Mouse (Mus musculus): ENCODE results near the gene Rab2b.
A peak's percentile ranks its signal among the peaks of the same experiment; 100 is the strongest.
"Not testable (repeated sequence)": the region's sequence is repeated elsewhere in the genome, so short reads cannot be mapped to it uniquely, and the experiment has no call there.

Rab2b gene

DNA sequence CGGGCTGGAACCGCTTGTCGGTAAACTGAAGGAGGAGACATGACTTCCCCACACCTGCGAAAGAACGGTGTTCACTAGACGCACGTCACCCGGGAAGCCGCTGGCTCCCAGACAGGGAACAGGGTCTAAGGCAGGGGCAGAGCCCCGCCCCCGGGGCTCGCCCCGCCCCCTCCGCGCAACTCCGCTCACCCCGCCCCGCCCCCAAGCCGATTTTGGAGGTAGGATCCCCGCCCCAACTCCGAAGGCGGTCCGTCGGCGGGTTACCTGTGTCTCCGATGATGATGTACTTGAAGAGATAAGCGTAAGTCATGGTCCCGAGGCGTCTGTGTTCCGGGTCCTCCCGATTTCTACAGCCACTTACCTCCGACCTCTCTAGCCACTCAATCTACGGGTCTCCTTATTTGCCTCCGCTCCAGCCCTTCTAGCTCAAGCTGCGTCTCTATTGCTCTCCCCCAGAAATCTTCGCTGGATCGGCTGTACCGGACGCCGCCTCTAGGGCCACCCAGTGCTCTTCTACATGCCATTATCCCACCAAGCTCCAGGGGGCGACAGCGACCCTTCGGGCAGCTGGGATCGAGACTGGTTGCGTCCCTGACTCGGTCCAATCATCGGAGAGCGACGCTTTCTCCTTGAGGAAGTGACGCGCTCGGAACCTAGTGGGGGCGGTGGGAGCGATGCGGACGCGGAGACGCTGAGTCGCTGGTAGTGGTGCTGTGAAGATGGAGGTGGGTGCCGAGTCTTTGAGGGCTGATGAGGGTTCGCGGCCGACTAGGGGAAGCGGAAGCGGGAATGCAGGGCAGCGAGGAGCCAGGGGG is at the start of gene Rab2b, which contains the start of gene Tox4:
TSS of gene Rab2b (minus strand) at position 614 of the 815 bp plus-strand sequence.
TSS of gene Tox4 (plus strand) at position 215 of the 815 bp plus-strand sequence.
- peak; percentile 97 to 99 for DNase-seq (ENCODE audit: low spot score in 2 of 2)

DNA sequence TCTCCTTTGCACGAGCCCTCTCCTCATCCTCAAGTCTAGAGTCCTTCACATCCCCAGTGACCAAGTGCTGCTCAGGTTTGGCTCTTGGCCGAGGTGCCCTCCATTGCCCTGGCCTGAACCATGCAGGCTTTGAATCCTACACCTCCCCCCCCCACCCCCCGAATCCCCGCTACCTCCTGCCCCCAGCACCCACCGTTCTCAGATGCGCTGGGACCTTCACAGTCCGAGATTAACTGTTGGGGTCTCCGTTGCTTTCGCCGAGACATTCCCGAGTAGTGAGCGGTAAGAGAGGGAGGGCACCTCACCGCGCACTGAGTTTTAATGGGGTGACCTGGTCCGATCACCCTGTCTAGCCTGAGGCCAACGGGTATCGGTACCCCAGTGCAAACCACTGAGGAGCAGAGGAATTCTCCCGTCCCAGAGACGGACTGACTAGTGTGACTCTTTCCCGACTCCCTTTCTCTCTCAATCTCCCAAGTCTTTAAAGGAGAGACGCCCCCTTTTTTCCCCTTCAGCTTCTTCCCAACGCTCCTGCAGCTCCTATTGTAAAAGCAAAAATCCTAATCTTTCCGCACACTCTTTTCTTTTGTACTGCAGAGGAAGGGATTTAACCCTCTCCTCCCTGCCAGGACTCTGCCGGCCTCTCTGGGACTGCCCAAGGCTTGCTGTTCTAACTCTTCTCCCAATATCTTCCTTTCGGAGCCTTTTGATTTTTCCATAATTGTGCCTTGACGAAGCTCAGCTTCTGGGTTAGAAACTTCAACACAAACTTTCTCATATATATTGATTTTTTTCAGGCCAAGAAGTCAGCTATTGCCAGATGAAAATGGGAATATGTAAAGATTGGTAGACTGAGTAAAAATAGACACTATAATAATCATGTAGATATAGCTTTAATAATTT is 48.8 kb upstream of the Rab2b start, which contains the start of gene Sall2:
TSS of gene Sall2 (minus strand) at position 853 of the 903 bp plus-strand sequence.
- DNase-seq (ENCODE audit: low spot score in 2 of 2): no peak

DNA sequence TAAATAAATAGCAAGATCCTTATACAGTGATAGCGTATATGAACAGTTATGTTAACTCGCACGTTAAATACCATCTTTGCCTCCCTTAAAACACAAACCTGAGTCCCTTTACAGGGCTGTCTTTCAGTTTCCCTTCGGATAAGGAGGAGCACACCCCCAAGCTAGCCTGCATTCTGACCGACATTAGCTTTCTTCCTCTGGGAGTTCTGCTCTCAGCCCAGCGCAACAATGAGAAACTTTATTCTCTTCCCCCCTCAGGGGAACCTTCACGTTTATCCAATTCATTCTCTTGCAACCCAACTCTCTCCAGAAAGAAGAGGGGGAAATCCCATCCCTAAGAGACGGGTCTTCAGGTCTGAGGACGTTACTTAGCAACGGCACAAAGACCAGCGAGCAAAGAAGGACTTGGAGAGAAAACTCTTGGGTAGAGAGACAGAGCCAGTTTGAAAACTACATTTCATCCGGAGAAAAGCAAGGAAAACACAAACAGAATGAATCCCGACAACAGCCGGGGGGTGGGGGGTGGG is 48.1 kb upstream of the Rab2b start:
- DNase-seq (ENCODE audit: low spot score in 2 of 2): no peak

DNA sequence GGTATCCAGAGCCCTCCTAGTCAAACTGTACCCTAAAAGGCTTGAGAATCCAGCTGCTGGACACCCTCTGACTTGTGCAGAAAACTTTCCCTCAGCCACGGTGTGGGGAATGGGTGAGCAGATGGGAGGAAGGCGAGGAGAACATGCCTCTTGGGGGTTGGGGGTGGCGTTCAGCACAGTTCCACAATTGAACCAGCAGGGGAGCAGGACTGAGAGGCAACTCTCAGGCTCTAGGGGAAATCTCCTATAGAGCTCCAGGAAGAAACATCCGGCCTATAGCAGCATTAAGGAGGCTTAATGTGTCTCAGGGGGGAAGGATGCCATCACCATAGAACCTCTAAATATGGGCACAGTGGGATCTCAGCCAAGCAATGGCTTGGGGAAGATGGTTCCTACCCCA is 46.5 kb upstream of the Rab2b start:
- DNase-seq (ENCODE audit: low spot score in 2 of 2): no peak

DNA sequence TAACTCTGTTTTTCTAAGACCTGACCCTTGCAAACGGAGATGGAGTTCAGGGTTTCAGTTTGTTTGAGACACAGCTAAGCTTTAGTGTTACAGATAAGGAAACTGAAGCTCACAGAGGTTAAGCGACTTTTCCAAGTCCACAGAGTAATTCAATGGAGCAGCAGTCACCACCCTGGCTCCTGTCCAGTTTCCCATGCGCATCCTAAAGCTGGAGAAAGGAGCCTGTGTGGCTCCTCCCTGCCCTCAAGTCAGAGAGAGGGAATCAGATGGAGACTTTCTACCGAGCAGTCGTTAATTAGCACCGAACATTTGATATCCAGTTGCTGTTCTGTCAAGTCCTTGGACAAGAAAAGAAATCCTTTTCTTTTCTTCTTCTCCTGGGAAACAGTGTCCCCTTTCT is 40.0 kb upstream of the Rab2b start:
- no peak for DNase-seq (ENCODE audit: low spot score in 2 of 2)

DNA sequence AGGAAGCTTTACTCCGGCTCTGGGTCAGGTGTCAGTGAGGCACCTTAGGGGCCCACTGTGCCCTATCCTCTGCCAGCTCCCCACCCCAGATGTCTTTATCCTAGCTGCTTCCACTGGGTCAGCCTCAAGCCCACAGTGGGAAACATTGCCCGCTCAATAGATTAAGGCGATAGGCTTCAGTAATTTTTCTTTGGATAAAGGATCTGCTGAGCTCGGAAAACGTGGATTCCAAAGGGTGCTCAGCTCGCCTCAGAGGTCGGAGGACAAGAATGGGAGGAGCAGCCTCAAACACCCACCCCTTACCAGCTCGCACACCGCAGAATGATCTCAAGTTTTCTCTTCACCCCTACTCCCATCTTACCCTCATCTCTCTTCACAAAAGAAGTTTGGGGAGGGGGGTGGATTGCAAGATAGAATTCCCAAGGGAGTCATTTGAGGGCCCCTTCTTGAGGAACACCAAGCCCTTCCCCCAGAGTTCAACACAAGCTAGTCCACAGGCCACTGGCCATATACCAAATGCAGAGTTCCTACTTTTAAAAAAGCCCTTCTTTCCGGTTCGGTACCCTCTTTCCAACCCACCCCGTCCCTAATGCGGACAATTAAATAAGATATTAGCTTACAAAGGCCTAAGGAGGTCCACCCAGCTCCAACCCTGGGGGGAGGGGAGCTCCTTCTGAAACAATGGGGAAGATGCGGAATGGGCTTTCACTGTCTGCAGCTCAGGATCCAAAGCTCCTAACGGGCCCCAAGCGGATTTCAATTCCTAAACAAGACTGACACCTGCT is 37.3 kb upstream of the Rab2b start:
- no peak for DNase-seq (ENCODE audit: low spot score in 2 of 2)

DNA sequence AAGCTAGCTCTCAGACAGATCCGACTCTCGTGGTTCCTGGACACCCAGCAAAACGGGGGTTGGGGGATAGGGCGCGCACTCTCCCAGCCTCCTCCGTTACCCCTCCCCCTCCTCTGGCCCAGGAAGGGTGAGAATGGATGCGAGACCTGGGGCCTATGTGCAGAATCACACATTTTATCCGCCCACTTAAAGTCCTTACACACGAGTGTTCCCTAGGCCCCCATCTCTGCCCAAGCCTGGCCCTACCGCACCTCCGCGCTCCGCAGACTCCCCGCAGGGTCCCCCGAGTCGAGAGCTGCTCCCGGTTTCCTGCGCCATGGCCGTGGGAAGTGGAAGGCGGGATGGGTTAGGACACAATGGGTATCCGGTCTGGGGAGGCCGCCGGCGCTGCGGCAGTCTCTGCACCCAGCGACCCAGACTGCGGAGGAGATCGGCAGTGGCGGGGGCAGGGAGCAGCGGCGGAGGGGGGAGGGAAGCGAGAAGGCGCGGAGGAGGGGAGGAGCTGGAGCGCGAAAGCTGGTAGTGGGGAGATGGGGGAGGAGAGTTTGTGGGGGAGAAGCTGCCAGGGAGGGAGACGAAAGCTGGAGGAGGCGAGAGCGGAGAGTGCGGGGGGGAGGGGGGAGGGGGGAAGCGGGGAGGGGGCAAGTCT is 36.6 kb upstream of the Rab2b start:
- DNase-seq (ENCODE audit: low spot score in 2 of 2): peak; percentile 74 to 75

DNA sequence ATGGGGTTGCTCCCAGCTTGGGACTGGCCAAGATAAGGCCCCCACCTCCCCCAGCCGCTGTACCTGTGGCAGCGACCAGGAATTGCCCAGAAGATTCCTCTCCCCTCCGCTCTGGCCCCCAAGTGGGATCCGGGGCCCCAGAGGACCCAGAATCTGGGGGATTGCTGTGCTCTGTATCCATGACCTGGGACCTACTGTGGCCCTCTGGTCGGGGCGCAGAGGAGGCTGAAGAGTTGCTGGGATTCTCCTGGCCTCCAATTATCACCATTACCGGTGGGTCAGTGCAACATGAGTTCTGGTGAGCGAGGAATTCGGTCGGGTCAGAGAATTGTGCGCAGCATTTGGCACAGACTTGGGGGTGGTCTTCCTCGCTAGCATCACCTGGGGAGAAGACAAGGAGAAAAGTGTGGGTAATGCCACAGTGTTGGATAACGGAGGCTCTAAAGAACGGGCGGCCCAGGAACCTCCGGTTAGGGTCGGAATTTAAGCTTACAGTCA is 36.0 kb upstream of the Rab2b start:
- no peak for DNase-seq (ENCODE audit: low spot score in 2 of 2)

DNA sequence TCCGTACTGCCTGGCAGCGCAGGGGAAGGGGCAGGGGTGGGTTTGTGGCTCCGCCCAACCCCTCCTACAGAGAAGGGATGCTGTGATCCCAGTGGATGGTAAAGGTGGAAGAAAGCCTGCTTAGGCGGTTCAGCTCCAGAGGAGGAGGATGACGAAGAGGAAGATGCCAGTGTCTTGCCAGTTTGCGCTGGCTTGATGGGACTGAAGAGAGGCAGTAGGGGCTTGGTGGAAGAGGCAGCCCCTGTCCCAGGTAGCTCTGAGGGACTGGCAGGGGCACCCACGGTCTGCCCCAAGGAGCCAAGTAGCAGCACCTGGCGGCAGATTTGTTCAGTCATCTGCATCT is 35.4 kb upstream of the Rab2b start:
- DNase-seq (ENCODE audit: low spot score in 2 of 2): no peak

DNA sequence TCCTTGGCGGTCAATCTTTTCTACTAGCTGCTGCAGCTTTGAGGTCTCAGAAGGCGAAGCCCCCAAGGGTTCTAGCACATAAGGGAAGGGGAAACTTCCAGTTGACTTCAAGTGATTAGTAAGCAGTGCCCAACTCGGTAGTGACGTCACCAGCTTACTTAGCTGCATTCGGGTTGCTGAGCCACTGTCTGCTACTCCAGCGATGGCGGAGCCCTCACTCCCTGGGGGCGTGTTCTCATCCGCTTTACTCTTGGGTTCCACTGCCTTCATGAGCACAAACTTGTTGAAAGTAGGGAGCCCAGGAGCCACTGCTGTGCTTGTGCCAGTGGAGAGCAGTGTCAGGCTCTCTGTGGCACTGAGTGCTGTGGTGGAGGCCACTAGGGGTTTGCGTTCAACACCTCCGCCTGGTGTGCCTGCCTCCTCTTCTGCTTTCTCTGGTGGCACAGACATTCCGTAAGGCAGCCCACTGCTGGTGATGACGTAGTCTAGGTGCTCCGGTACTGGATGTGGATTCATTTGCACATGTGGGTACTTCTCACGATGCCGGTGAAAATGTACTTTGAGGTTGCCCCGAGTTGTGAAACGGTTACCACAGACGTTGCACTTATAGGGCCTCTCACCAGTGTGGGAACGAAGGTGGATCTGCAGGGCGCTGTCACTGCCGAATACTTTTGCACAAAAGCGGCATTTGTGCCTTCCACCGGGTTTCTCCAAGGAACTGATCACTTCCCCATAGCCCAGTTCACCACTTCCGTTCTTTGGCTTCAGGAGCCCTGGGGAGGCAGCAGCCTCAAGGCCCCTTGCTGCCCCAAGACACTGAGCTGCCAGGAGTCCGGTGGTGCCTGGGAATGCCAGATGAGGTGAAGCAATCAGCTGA is 34.8 kb upstream of the Rab2b start:
- no peak for DNase-seq (ENCODE audit: low spot score in 2 of 2)

DNA sequence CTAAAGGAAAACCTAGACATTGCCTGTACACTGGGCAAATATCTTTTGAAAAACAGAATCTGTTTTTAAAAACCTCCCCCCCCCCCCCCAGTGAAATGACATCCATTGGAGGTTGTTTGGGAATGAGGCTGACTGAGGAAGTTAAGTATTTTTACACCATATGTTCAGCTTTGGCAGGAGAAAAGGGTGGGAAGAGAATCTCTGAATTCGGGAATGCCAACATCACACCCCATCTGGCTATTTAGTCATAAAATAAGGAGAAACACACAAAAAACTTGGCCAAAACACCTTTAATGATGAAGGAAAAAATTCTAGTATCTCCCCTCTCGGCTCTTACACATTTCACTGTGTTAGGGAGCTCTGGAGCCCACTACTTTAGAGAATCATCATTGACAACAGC is 31.6 kb upstream of the Rab2b start:
- DNase-seq (ENCODE audit: low spot score in 2 of 2): no peak

DNA sequence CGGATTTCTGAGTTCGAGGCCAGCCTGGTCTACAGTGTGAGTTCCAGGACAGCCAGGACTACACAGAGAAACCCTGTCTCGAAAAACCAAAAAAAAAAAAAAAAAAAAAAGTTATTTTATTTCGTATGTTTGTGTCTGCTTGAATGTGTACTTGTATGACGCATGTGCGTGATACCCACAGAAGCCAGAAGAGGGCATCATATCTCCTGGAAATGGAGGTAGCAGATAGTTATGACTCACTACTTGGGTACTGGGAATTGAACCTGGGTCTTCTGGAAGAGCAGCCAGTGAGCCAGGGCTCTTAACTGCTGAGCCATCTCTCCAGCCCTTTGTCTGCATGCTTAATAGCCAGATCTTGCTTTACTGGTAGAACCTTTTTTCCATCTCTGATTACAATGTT is 31.0 kb upstream of the Rab2b start:
- not testable (repeated sequence) for DNase-seq (ENCODE audit: low spot score in 2 of 2)

DNA sequence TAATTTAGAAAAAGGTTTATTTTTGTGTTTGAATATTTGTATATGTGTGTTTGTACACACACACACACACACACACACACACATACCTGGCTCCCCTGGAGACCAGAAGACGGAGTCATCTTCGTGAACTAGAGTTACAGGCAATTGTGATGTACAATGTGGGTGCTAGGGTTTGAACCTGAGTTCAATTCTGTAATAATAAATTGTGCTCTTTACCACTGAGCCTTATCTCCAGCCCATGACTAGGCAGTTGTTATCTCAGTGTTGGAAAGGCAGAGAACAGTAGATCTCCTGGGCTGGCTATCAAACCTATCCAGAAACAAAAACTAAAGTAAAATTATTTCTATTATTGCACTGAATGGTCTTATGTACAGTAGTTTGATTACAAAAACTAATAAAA is 26.8 kb upstream of the Rab2b start:
- no peak for DNase-seq (ENCODE audit: low spot score in 2 of 2)

DNA sequence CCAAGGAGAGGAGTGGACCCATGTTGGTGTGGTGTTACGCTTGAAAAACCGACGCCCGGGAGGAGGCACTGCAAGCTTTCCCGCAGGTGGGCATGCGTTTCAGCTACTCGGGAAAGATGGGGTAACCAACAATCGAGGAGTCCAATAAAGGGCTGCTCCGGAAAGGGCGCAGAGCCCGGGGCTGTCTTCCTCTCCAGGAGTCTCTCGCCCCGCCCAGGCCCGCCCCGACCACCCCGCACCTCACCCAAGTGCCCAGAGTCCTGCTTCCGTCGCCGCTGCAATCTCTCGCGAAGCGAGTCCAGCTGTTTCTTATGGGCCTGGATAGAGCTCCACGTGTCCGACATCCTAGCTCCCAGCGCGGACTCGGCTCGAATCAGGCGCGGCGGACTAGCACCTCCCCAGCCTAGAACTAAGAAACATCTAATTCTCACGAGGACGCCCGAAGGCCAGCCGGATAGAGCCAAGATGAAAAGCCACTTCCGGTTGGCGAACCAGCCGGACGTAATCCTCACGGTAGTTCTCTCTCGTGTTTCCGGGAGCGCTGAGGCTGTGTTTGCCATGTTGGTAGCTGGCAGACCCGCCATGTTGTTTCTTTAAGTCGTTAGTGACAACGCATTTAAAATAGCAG is 25.4 kb upstream of the Rab2b start, which contains the start of gene Mettl3:
TSS of gene Mettl3 (minus strand) at position 485 of the 628 bp plus-strand sequence.
- peak; percentile 78 to 86 for DNase-seq (ENCODE audit: low spot score in 2 of 2)

DNA sequence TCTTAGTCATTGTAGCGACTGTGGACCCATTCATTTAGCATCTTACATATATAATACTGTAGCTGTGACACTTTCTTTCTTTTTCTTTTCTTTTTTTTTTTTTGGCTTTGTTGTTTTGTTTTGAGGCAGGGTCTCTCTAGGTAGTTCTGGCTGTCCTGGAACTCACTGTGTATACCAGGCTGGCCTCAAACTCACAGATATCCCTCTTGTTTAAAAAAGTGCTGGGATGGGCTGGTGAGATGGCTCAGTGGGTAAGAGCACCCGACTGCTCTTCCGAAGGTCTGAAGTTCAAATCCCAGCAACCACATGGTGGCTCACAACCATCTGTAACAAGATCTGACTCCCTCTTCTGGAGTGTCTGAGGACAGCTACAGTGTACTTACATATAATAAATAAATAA is 24.2 kb upstream of the Rab2b start:
- DNase-seq (ENCODE audit: low spot score in 2 of 2): not testable (repeated sequence)

DNA sequence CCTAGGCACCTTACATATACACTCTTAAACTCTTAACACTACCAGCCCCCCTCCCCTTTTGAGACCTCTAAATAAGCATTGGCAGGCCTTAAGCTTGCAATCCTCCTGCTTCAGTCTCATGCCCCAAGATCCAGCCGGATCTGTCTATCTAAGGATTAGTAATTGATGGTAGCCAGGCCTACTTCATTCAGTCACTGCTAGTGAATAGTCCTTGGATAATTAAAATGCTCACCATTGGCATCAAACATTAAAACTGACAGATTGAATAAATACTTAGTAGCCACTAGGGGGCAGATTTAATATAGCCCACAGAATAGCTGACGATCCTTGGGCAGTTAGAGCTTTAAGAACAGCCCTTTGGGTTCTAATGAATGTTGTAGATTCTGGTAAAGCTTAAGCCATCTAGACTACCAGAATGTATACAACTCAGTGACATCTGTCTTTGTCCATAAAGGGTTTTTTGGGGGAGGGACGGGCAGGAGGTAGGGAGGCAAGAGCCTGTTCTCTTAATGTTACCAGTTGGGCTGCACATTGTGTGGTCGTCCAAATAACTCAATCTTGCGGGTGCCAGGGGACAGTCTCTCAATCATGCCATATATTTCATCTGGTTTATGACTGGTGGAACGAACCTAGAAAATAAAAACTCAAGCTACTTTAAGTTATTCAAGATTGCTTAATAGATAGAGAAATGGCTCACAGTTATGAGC is 16.4 kb upstream of the Rab2b start:
- DNase-seq (ENCODE audit: low spot score in 2 of 2): no peak

DNA sequence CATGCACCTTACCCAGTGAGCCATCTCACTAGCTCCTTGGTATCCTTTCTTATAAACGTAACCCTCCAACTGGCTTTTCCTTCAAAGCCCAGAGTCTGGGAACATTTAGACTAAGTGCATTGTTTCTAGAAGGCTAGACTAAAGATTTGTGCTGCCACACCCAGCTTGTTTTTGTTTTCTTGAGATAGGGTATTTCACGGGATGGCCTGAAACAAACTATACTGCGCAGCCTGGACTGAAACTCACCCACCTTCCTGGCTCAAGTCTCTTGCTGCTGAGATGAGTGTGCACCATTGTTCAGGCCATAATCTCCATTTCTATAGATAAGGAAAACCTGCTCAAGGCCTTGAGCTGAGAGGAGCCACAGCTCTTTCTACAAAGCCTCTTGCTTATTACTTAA is 4.8 kb upstream of the Rab2b start:
- no peak for DNase-seq (ENCODE audit: low spot score in 2 of 2)

DNA sequence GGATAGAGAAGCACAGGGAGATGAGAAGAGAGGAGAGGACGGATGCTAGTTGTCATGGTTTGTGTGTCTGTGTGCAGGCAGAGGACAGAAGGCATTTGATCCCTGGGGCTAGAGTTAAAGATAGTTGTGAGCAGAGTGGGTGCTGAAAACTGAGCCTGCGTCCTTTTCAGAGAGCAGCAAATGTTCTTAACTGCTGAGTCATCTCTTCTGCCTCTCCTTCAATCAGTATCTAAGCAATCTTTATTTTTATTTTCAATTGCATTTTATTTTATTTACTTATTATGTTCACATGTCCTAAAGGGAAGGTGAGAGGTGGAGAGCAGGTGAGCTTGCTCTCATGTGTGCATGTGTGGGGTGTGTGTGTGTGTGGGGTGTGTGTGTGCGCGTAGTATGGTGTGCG is 4.3 kb upstream of the Rab2b start:
- no peak for DNase-seq (ENCODE audit: low spot score in 2 of 2)

DNA sequence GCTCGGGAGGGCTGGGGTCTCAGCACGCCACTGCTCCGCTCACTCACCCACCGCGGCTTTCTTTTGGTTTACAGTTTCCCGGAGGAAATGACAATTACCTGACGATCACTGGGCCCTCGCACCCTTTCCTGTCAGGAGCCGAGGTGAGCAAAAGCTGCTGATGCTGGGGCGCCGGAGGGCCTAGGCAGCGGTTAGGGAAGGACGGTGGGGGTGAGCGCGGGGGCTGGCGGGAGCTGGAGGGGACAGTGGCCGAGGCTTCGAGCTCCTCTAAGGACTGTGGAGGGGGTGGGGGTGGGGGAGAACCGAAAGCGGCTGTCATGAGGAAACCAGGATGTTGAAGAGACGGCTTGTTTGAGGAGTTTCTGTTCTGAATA is 389 bp upstream of the Rab2b start:
- no peak for DNase-seq (ENCODE audit: low spot score in 2 of 2)
